Mouse (Mus musculus) left cerebral cortex, postnatal 10 days (tissue): ENCODE measurements around the gene U2surp. TPM values are rescaled to one million over a fixed set of nuclear protein-coding genes. Genes with fewer than 3 reads are reported as not detected.

ENCODE experiments used
- DNase-seq, 2 experiments: peaks; one replicate each; pipeline ENCODE4 v3.0.0; 2021 to 2022; ENCODE audit warnings: low spot score in 2 of 2, mixed read lengths in 1 of 2; ENCODE audit errors: extremely low spot score in 1 of 2
- intact Hi-C: fragments of 180-260 bp; cut with DNase I; formaldehyde crosslinking; loops from one replicate; pipeline ENCODE4 v1.15.1; 2025
- total RNA-seq, 2 experiments: library from RNA; stranded (reverse); gene quantifications; 2 replicates each; pipeline ENCODE4 v1.2.3; 2021

Gene U2surp
- 10 to 100 TPM; 66.3 to 67.9 TPM for total RNA-seq

DNA sequence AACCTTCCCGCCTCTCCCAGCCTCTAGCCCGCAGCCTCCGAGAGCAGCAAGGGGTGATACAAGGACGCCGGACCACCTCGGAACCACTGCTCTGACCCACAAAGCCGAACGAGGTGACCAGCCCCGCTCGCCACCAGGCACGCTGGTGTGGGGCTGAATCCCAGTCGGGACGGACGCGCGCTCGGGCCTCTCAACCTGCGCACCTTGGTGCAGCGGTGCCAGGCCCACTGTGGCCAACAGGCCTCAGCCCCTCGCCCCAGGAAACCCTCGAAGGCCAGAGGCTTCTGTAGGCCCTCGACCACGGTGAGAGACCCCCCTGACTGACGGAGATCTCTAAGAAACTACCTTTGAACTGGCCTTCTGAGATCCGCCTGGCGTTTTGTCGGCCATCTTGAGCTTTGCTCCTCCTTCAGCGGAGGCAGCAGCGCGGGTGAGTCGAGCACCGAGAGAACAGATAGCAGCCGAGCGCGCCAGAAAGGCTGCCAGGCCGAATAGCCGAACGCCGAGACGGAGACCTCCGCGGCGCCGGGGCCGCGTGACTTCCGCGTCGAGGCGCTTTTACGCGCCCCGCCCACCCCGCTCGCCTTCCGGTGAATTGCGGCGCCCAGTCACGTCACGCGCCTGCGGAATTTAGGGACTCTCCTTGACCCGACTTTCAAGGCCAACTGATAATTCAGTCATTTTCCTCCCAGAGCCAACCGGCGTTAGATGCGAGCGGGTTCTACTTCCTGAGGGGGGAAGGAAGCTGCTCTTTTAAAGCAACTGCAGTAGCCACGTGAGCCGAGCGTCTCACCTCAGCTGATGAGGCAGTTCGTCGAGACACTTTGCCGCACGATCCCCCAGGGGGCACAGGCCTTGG lies at the start of gene U2surp:
TSS of gene U2surp (minus strand) at position 525 of the 859 bp plus-strand sequence.
- intact Hi-C loops: no loop called here
- peak; percentile 96 to 98 for DNase-seq

GRCm38 (mm10) chr9:95559936-95560735 lies 48.3 kb upstream of the U2surp start:
- intact Hi-C loops: no loop called here

DNA sequence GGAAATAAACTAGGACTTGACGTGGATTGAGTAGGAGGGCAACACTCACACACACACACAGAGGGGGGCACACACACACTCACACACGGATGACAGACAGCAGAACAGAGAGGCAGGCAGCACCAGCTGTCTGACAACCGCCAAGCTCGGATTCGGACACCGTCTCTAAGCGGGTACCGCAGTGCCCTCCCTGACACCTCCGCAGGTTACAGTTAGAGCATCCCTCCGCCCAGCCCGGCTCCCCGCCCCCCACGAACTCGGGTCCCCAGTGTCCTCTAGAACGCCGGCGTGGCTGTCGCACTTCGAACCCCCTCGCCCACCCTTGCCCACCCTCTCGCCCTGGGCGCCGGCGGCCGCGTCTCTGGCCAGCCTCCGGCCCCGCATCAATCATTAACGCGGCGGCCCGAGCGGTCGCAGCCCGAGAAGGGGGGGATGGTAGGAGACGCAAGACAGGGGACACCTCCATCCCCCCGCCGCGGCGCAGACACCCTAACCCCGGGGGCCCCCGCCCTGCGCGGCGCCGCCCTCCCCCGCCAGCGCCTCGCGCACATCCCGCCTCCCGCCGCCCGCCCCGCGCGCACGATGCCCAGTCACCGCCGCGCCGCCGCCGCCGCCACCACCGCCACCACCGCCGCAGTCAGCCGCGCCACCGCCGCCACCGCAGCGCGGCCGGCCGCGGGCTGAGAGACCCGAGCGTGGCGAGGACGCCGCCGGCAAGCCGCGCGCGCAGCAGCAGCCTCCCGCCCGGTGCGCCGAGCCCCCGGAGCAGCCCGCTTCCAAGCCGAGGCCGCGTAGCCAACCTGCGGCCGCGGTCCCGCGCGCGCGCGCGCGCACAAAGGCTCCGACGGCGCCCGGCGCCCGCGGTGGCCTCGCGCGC lies 47.5 kb upstream of the U2surp start, which contains the start of gene Paqr9:
TSS of gene Paqr9 (plus strand) at position 599 of the 877 bp plus-strand sequence.
- intact Hi-C loops: no loop called here

More at GRCm38 (mm10) chr9:95559936-95560735, 48.3 kb upstream of the U2surp start:
- peak; percentile 42 to 59 for DNase-seq

GRCm38 (mm10) chr9:95558726-95559058 lies 46.9 kb upstream of the U2surp start:
- intact Hi-C loops: no loop called here
- peak in 1 of 2 experiments; percentile 16 for DNase-seq

More for the DNA sequence above, 47.5 kb upstream of the U2surp start, which contains the start of gene Paqr9:
- DNase-seq: peak; percentile 27 to 78

- intact Hi-C loops: no loop called here
- no peak for DNase-seq
Observed at GRCm38 (mm10) chr9:95557722-95558121, 45.9 kb upstream of the U2surp start.

GRCm38 (mm10) chr9:95556067-95556512 lies 44.3 kb upstream of the U2surp start:
- intact Hi-C loops: no loop called here

GRCm38 (mm10) chr9:95555233-95555740 lies 43.5 kb upstream of the U2surp start:
- intact Hi-C loops: no loop called here
- DNase-seq: no peak

More at GRCm38 (mm10) chr9:95556067-95556512, 44.3 kb upstream of the U2surp start:
- DNase-seq: no peak

- DNase-seq: no peak
- intact Hi-C loops: no loop called here
Observed at GRCm38 (mm10) chr9:95554231-95555221, 42.7 kb upstream of the U2surp start.

- intact Hi-C loops: no loop called here
- DNase-seq: no peak
Observed at GRCm38 (mm10) chr9:95552175-95552705, 40.4 kb upstream of the U2surp start.

DNA sequence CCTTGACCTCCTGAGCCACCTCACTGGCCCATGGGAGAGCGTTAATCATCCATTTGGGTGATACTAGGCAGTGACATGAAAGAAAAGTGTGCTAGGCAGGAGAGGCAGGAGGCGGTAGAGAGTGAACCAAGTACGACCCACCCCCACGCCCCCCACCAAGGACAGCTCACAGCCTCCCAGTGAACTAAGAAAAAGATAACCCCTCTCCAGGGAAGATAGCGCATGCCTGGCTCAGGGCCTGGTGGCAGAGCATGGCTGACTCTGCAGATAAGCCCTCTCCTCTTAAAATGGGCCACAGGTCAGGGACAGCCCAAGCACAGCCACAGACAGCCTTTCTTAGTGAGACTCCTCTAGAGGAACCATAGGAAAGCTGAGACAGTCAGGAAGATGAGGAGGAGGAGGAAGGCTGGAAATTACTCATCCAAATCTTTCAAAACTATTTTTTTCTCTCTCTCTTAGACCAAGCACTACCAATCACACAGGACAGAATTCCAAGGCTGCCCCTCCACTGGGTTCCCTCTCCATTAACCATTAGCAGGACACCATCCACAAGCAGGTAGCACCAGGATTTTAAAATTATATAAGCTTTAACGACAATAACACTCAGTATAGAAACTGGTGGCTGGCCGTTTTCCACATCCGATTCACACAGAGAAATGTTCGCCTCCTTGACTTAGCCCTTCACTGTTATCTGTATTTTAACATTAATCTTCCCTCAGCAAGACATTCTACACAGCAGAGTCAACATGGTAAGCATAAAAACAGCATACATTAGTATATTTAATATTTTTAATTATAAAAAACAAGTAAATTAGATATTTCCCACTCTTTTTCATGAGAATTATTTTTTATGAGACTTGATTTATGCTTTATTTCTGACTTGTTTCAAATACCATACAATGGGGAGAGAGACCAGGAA lies 39.3 kb upstream of the U2surp start:
- DNase-seq: no peak
- intact Hi-C loops: no loop called here

GRCm38 (mm10) chr9:95549626-95550411 lies 38.0 kb upstream of the U2surp start:
- intact Hi-C loops: no loop called here
- DNase-seq: no peak

DNA sequence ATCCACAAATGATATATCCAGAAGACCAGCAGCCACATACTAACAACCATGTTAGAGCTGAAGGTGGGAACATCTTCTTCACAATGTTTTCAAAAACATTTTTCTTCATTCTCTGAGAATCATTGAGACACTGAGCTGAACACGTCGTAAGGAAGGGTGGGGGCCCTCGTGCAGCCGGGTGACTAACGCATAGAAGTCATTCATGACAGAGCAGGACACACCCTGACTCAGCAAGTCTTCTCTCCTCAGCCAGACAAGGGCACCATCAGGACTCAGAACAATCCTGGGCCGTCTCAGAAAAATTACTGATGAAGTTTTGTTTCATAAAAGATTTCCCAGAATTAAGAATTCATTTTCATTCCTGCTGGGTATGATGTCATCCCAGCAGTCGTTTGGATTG lies 34.9 kb upstream of the U2surp start:
- DNase-seq: no peak
- intact Hi-C loops: no loop called here

- DNase-seq: no peak
- intact Hi-C loops: no loop called here
Observed at GRCm38 (mm10) chr9:95544598-95544997, 32.8 kb upstream of the U2surp start.

DNA sequence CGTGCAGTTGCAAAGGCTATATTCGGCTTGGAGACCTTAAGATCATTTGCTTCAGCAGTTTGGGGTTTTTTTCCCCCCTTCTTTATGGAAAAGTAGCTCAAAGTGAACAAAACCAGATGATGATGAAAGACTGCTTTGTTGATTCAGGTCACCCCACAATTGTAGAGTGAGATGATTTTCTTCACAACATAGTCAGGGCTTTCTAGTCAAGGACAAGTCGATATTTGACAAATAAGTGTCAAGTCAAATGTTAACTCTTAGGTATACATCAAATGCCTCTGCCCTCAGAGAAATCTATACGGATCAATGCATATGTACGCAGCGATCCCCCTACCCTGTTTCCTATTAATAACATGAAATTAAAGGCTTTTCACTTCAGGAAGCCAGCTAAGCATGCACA lies 30.7 kb upstream of the U2surp start:
- no peak for DNase-seq

GRCm38 (mm10) chr9:95541650-95542432 lies 30.0 kb upstream of the U2surp start:
- intact Hi-C loops: no loop called here

More for the DNA sequence above, 30.7 kb upstream of the U2surp start:
- intact Hi-C loops: no loop called here

More at GRCm38 (mm10) chr9:95541650-95542432, 30.0 kb upstream of the U2surp start:
- DNase-seq: no peak
